Mouse (Mus musculus) yolk sac, embryonic 10.5 days (tissue): Measurements from ENCODE around the gene Ncor2.
A peak's percentile ranks its signal among the peaks of the same experiment; 100 is the strongest.

Experiments
- DNase-seq: peaks from one replicate; pipeline ENCODE4 v3.0.0-alpha.2; 2017; ENCODE audit warnings: low spot score

The Ncor2 gene

GRCm38 (mm10) chr5:124969790-124970189 is 209.2 kb downstream of the Ncor2 start:
- peak; percentile 11 for DNase-seq
